Mouse (Mus musculus) bone marrow, adult 2 months (tissue): ENCODE results near the gene Ccr7. TPM values are rescaled to one million over a fixed set of nuclear protein-coding genes. Genes with fewer than 3 reads are reported as not detected.

Source experiments
- H3K27ac ChIP-seq: fragments of 200-500 bp; 2 replicates; pipeline ENCODE4 v1.5.1; 2012; ENCODE audit warnings: low read depth, mild to moderate bottlenecking, control low read depth, inconsistent platforms, low read length; ENCODE audit not compliant: control insufficient read depth, poor library complexity, insufficient read depth
- H3K4me1 ChIP-seq: fragments of 200-500 bp; 2 replicates; pipeline ENCODE4 v1.6.1; 2011; ENCODE audit warnings: low read length; ENCODE audit not compliant: control insufficient read depth, insufficient read depth
- H3K4me3 ChIP-seq: fragments of 200-500 bp; replicated peaks from 2 replicates; pipeline ENCODE3; 2011; ENCODE audit warnings: mild to moderate bottlenecking, low read depth, low read length, control low read depth; ENCODE audit not compliant: control insufficient read depth
- CTCF ChIP-seq: fragments of 200-500 bp; IDR thresholded peaks from 2 replicates; pipeline ENCODE4 v1.5.1; 2011; ENCODE audit warnings: low read length, control low read depth; ENCODE audit not compliant: control insufficient read depth, insufficient read depth
- POLR2A ChIP-seq: fragments of 200-500 bp; IDR thresholded peaks from 2 replicates; pipeline ENCODE4 v1.6.1; 2011; ENCODE audit warnings: low read depth, mild to moderate bottlenecking, control low read depth, low read length, borderline replicate concordance; ENCODE audit not compliant: control insufficient read depth
- WGBS: fragments of 180-500 bp; shearing (Covaris S2); methylation state at CpG from one replicate; pipeline ENCODE4 v1.1.7; 2018; 5-methylcytosine and 5-hydroxymethylcytosine counted together
- polyA plus RNA-seq: library from polyadenylated mRNA; stranded (reverse); fragments of >200 nt; gene quantifications from 2 replicates; pipeline ENCODE4 v1.2.4, GENCODE M21; 2011; ENCODE audit warnings: low replicate concordance; ENCODE audit not compliant: missing spikeins, insufficient read depth, insufficient read length

Ccr7 gene
- polyA plus RNA-seq, 1 experiment, result 9.7 TPM

DNA sequence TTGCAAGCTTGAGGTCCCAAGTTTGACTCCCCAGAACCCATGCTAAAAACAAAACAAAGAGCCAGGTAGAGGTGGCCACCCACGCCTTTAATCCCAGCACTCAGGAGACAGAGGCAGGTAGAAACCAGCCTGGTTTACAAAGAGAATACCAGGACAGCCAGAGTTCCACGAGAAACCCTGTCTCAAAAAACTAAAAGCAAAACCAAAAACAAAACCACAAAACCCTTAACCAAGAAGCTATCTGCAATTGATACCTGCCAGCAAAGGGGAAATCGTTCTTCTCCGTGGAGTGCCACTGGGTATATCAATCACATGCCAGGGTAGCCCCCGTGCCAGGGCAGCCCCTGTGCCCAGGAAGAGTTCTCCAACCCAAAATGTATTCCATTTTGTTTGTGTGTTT, 54.7 kb downstream of the Ccr7 start:
- Histone ChIP-seq H3K4me1 (peaks cover 5% of the 10 kb centered on the region), H3K27ac (no peak overlapping the region), H3K4me3 (no peak overlapping the region)
- TF ChIP-seq CTCF (no peak), POLR2A (no peak)
- 15% methylated on average over 5 of the region's 5 CpGs for WGBS

DNA sequence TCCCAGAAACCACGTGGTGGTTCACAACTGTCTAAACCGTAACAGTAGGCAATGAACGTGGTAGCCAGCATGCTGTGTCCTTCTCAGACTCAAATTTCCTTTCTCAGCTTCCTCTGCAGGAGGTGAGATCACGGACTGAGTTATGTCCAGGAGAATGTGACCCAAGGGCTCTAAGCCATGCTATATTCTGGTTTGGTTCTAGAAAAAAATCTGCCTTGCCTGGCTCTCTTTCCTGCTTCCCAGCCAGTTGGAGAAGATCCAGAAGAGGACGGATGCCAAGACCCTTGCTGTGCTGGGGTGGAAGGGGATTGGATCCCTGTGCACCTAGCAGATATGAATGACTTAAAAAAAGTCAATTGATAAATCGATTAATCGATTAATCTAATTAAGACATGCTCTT, 55.4 kb downstream of the Ccr7 start:
- WGBS, result 75% methylated on average over 7 of the region's 7 CpGs
- Histone ChIP-seq H3K4me3 (no peak overlapping the region), H3K27ac (no peak overlapping the region), H3K4me1 (peaks cover 3% of the 10 kb centered on the region)
- TF ChIP-seq POLR2A (no peak), CTCF (no peak)

DNA sequence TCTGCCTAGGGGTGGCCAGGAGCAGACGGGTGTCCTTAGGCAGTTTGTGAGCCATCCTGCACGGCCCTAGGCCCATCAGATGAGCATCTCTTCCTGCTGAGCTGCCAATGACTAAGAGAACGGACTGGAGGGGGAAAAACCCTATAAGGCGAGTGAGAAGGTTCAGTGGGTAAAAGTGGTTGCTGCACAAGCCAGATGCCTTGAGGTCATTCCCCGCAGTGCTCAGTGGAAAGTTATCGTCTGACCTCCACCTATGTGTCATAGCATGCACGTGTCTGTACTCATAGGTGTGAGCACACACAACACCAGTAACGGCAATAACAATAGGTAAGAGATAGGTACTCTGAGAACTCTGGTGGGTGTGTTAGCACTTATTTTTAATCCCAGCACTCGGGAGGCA, 56.0 kb downstream of the Ccr7 start:
- WGBS, result 73% methylated on average over 9 of the region's 9 CpGs
- Histone ChIP-seq H3K4me3 (no peak overlapping the region), H3K4me1 (peaks cover 3% of the 10 kb centered on the region), H3K27ac (no peak overlapping the region)
- TF ChIP-seq CTCF, result no peak

DNA sequence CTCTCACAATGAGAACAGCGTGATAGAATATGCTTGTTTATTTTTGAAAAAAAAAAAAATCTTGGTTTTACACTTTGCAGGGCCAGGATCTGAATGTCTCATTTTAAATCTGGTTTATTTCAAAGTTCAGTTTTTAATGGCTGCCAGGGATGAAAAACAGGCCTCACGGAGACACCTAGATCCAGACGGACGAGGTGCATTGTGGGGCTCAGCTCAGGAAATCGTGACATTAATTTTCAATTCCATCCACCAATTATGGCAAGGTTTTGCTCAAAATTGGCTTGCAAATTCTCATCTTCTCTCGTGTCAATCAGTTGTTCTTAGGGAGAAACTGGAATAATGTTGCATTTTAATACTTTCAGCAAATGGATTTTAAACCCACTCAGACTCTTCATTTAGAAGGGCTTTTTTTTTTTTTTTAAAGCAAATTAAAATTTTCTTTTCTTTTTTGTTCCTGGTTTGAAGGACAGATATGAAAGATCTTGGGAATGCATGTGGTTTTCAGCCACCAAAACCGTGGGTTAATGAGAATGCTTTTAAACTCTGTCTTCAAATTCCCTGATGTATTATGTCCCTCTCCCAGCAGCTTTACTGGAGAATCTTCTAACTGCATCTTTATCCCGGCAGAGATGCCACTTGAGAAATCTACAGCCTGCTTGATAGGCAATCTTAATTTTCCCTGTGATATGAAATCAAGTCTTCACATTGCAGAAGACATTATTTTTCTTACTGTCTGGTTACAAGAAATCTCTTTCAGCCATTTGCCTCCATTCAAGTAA, 57.7 kb downstream of the Ccr7 start:
- WGBS, result 79% methylated on average over 8 of the region's 8 CpGs

DNA sequence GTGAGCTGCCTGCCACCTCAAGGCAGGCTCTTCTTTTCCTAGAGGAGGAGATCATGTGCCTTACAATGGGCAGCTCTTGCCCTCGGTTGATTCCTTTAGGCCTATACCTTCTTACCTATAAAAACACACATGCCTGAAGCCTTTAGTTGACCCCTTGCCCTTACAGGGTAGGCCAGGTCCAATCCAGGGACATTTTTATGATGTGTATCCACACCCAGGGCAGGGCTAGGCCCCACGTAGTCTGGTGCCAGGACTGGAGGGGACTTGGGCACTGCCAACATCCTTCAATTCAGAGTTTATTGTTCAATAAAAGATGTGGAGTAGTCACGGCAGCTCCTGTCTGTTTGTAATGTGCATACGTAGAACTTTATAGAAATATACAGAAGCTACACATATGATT, 58.5 kb downstream of the Ccr7 start:
- 80% methylated on average over 4 of the region's 4 CpGs for WGBS
- H3K27ac ChIP-seq, result no peak overlapping the region
- no peak overlapping the region for H3K4me3 ChIP-seq
- H3K4me1 ChIP-seq, result peaks cover 2% of the 10 kb centered on the region
- no peak for TF ChIP-seq CTCF
- TF ChIP-seq POLR2A, result no peak

More for the DNA sequence above, 57.7 kb downstream of the Ccr7 start:
- Histone ChIP-seq H3K4me3 (no peak overlapping the region), H3K4me1 (peaks cover 2% of the 10 kb centered on the region), H3K27ac (no peak overlapping the region)
- TF ChIP-seq CTCF, result no peak

DNA sequence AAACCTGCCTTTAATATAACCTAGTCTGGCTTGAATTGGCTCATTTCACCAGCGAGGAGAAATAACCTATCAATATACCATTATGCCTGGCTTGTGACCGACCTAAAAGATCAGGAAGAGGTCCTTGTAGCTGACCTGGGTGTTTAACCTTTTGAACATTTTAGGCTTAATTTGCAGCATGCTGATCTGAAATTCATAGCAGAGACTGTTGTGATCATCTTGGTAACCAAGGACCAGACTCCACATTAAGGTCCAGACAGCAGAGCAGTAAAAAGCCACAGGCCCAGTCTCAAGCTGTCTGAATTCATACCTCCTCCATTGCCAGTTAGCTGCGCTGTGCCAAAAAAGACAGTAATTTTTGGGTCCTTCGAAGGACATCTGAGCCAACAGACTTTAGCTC, 59.1 kb downstream of the Ccr7 start:
- no peak overlapping the region for H3K4me3 ChIP-seq
- H3K27ac ChIP-seq, result no peak overlapping the region
- TF ChIP-seq POLR2A (no peak), CTCF (no peak)
- H3K4me1 ChIP-seq, result no peaks in the 10 kb centered on the region
- WGBS, result 85% methylated on average over 4 of the region's 4 CpGs

DNA sequence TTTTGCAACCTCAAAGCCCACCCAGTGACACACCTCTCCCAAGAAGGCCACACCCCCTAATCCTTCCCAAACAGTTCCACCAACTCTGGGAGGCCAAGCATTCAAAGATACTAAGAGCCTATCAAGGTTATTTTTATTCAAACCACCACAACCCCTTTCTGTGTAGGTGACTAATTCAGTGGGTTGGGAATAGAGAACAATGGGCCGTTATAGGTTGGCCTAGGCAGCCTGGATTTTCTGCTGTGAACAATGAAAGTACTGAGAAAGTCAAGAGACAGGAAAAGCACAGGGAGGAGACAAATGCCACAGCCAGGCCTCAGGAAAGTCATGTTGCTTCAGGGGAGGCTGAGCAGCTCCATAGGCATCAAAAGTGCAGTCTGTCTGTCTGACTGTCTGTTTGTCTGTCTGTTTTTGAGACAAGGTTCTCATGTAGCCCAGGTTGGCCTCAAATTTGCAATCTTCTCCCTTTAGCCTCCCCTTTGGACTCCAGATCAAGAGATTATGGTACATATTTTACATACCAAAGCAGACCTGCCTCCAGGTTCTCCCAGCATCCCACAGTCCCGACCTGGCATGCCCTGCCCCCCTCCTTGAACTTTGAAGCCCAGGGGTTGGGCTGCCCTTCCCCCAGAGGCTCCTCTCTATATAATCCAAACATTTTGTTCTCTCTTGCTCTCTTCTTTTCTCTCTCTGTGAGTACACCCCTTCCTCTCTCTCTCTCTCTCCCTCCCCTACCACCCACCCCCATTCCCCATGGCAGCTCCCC, 59.8 kb downstream of the Ccr7 start:
- 70% methylated on average over 2 of the region's 2 CpGs for WGBS

More for the DNA sequence above, 59.8 kb downstream of the Ccr7 start:
- TF ChIP-seq POLR2A (no peak), CTCF (no peak)
- Histone ChIP-seq H3K4me1 (no peaks in the 10 kb centered on the region), H3K27ac (no peak overlapping the region), H3K4me3 (no peak overlapping the region)

Other genes with a start within 250 kb of the Ccr7 start
- gene Cdc6, start 247.3 kb downstream of the Ccr7 start, polyA plus RNA-seq, result 50.4 and 53.9 TPM in 2 replicates
- 8.9 and 17.2 TPM in 2 replicates for gene Rara, start 227.3 kb downstream of the Ccr7 start, polyA plus RNA-seq
- not detected in 2 replicates for gene Gjd3, start 172.1 kb downstream of the Ccr7 start, polyA plus RNA-seq
- 161 and 191 TPM in 2 replicates for gene Top2a, start 130.9 kb downstream of the Ccr7 start, polyA plus RNA-seq
- gene Igfbp4, start 113.8 kb downstream of the Ccr7 start, polyA plus RNA-seq, result 59.7 and 78.0 TPM in 2 replicates
- not detected in 2 replicates for gene Tns4, start 65.8 kb downstream of the Ccr7 start, polyA plus RNA-seq
- gene Smarce1, start 75.9 kb upstream of the Ccr7 start, polyA plus RNA-seq, result 196 and 201 TPM in 2 replicates
- 0.95 TPM in 1 of 2 replicates, not detected in the other for gene Krt222, start 89.0 kb upstream of the Ccr7 start, polyA plus RNA-seq
- gene Krt24, start 130.2 kb upstream of the Ccr7 start, polyA plus RNA-seq, result not detected in 2 replicates
- not detected in 2 replicates for gene Krt25, start 167.9 kb upstream of the Ccr7 start, polyA plus RNA-seq
- not detected in 2 replicates for gene Krt26, start 182.9 kb upstream of the Ccr7 start, polyA plus RNA-seq
- 2.6 TPM in 1 of 2 replicates, not detected in the other for gene Krt27, start 196.0 kb upstream of the Ccr7 start, polyA plus RNA-seq
- not detected in 2 replicates for gene Krt28, start 219.8 kb upstream of the Ccr7 start, polyA plus RNA-seq
- not detected in 2 replicates for gene Krt10, start 234.3 kb upstream of the Ccr7 start, polyA plus RNA-seq